Mouse (Mus musculus) c-Kit-positive CD71-positive TER-119-positive erythroid progenitor cells, embryonic 14.5 days (primary cell): ENCODE measurements around the gene Wiz.

Experiments
- DNase-seq: peaks from one replicate; pipeline ENCODE4 v3.0.0-alpha.2; 2013; ENCODE audit warnings: low spot score

Gene Wiz

GRCm38 (mm10) chr17:32389101-32389659 is at the start of gene Wiz:
Wiz (minus strand) TSS chr17:32389439.
- DNase-seq = peak; percentile 79

GRCm38 (mm10) chr17:32437106-32437505 is 47.9 kb upstream of the Wiz start:
- DNase-seq = no peak

- no peak for DNase-seq
Measured at GRCm38 (mm10) chr17:32435151-32435550, 45.9 kb upstream of the Wiz start.

GRCm38 (mm10) chr17:32434324-32434723 is 45.1 kb upstream of the Wiz start:
- no peak for DNase-seq

GRCm38 (mm10) chr17:32431972-32432371 is 42.7 kb upstream of the Wiz start:
- peak; percentile 13 for DNase-seq

- no peak for DNase-seq
Measured at GRCm38 (mm10) chr17:32426610-32427009, 37.4 kb upstream of the Wiz start.

- no peak for DNase-seq
Measured at GRCm38 (mm10) chr17:32424034-32424433, 34.8 kb upstream of the Wiz start, which contains the start of gene Pglyrp2. Pglyrp2 (minus strand) TSS chr17:32424167.

- DNase-seq = no peak
Measured at GRCm38 (mm10) chr17:32420781-32421180, 31.5 kb upstream of the Wiz start.

GRCm38 (mm10) chr17:32419989-32420388 is 30.8 kb upstream of the Wiz start:
- DNase-seq = no peak

GRCm38 (mm10) chr17:32416771-32417170 is 27.5 kb upstream of the Wiz start:
- no peak for DNase-seq

- no peak for DNase-seq
Measured at GRCm38 (mm10) chr17:32415417-32416020, 26.3 kb upstream of the Wiz start.

GRCm38 (mm10) chr17:32411898-32412297 is 22.7 kb upstream of the Wiz start:
- no peak for DNase-seq

GRCm38 (mm10) chr17:32403417-32403816 is 14.2 kb upstream of the Wiz start, which contains the start of gene Rasal3:
Rasal3 (minus strand) TSS chr17:32403583.
- DNase-seq = no peak

- peak; percentile 29 for DNase-seq
Measured at GRCm38 (mm10) chr17:32402779-32403157, 13.5 kb upstream of the Wiz start.

- DNase-seq = no peak
Measured at GRCm38 (mm10) chr17:32402011-32402778, 13.0 kb upstream of the Wiz start.

- no peak for DNase-seq
Measured at GRCm38 (mm10) chr17:32396266-32396665, 7.0 kb upstream of the Wiz start.

GRCm38 (mm10) chr17:32393944-32394343 is 4.7 kb upstream of the Wiz start:
- no peak for DNase-seq

- no peak for DNase-seq
Measured at GRCm38 (mm10) chr17:32388370-32389100, 704 bp downstream of the Wiz start.

- DNase-seq = no peak
Measured at GRCm38 (mm10) chr17:32387986-32388369, 1.3 kb downstream of the Wiz start.

- DNase-seq = peak; percentile 61
Measured at GRCm38 (mm10) chr17:32386659-32387432, 2.4 kb downstream of the Wiz start.

GRCm38 (mm10) chr17:32383661-32384060 is 5.6 kb downstream of the Wiz start:
- DNase-seq = no peak

- no peak for DNase-seq
Measured at GRCm38 (mm10) chr17:32382576-32382975, 6.7 kb downstream of the Wiz start.
